27 mouse cellular contexts compared by ENCODE assay signal in the genomic region with DNA sequence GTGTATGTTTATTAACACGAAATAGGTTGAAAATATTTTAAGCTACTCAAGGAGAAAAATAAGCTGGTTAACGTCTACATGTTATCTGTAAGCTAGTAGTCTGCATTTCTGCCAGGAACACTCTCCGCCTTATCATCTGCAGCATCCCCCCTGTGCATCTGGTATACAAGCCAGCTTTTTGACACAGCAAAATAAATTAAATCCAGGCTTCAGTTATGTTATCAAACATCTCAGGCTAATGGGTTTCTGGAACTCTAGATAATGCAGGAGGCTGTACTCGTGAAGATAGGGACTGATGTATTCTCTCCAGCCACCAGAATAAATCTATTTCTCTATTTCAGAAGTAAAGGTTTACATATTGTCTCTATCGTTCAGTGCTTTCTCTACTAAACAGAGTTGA.
DNase-seq lines count a peak whose midpoint lies in the region; ATAC-seq and TF ChIP-seq lines count a peak whose summit lies in the region.
"Had no signal": no experiment of that assay in that cellular context is flagged by ENCODE, and none has a peak within 500 bp of the region (broad histone marks: within the 10 kb centered on the region; RNA-seq: fewer than 3 reads in every experiment).

No protein-coding gene starts in this region.

- peak; percentile 48; the same call in 1 of the 2 replicates for ATAC-seq in hindbrain, embryonic 14.5 days (ENCODE audit: low FRiP score)
- ATAC-seq in midbrain, embryonic 12.5 days (ENCODE audit: low FRiP score, low read depth) = peak; percentile 47; the same call in 1 of the 2 replicates
- ATAC-seq in midbrain, embryonic 16.5 days = no peak
- ATAC-seq: activated CD4-positive, CD25-positive, alpha-beta regulatory T cell, adult 4 months; forebrain, embryonic 14.5 days; forebrain, postnatal 0 days; intestine, embryonic 15.5 days had no signal

- no peaks in the 10 kb centered on the region for H3K9me3 ChIP-seq in hindbrain, embryonic 14.5 days (ENCODE audit: control insufficient read depth, low read length)
- H3K9me3 ChIP-seq in hindbrain, embryonic 10.5 days = no peaks in the 10 kb centered on the region
- H3K9me3 ChIP-seq in midbrain, embryonic 12.5 days = no peaks in the 10 kb centered on the region
- no peaks in the 10 kb centered on the region for H3K9me3 ChIP-seq in midbrain, embryonic 16.5 days (replicated peaks; ENCODE audit: control insufficient read depth, low read length, poor library complexity, severe bottlenecking)
- H3K9me3 ChIP-seq in MEL (replicated peaks; ENCODE audit: insufficient read depth, low read length) = no peaks in the 10 kb centered on the region
- H3K9me3 ChIP-seq: G1E; heart, embryonic 15.5 days; hindbrain, embryonic 12.5 days; intestine, embryonic 15.5 days had no signal

- H3K9ac ChIP-seq in hindbrain, embryonic 14.5 days = no peak overlapping the region
- no peak overlapping the region for H3K9ac ChIP-seq in midbrain, embryonic 12.5 days (replicated peaks)
- no peak overlapping the region for H3K9ac ChIP-seq in midbrain, embryonic 16.5 days (ENCODE audit: low read depth, low read length)
- no peak overlapping the region for H3K9ac ChIP-seq in MEL (ENCODE audit: control insufficient read depth, low read depth, low read length, poor library complexity, severe bottlenecking)
- H3K9ac ChIP-seq: forebrain, postnatal 0 days; heart, embryonic 12.5 days; heart, embryonic 15.5 days; hindbrain, embryonic 12.5 days; intestine, embryonic 15.5 days had no signal

- no peaks in the 10 kb centered on the region for H3K27me3 ChIP-seq in hindbrain, embryonic 14.5 days (ENCODE audit: control insufficient read depth, insufficient read depth, low read length)
- H3K27me3 ChIP-seq in hindbrain, embryonic 10.5 days (ENCODE audit: insufficient read depth, poor library complexity, severe bottlenecking) = no peaks in the 10 kb centered on the region
- no peaks in the 10 kb centered on the region for H3K27me3 ChIP-seq in midbrain, embryonic 12.5 days
- no peaks in the 10 kb centered on the region for H3K27me3 ChIP-seq in midbrain, embryonic 16.5 days (ENCODE audit: control insufficient read depth, insufficient read depth, low read depth, low read length)
- no peaks in the 10 kb centered on the region for H3K27me3 ChIP-seq in MEL (ENCODE audit: control insufficient read depth in 1 of 2, insufficient read depth in 2 of 2, low read length in 2 of 2)
- H3K27me3 ChIP-seq: CH12.LX; heart, embryonic 12.5 days; heart, embryonic 15.5 days; hindbrain, embryonic 12.5 days; intestine, embryonic 15.5 days had no signal

- H3K4me3 ChIP-seq in hindbrain, embryonic 14.5 days (replicated peaks; ENCODE audit: low read length) = no peak overlapping the region
- no peak overlapping the region for H3K4me3 ChIP-seq in hindbrain, embryonic 10.5 days
- H3K4me3 ChIP-seq in midbrain, embryonic 12.5 days = no peak overlapping the region
- no peak overlapping the region for H3K4me3 ChIP-seq in midbrain, embryonic 16.5 days (ENCODE audit: low read depth, low read length)
- H3K4me3 ChIP-seq in MEL (ENCODE audit: control insufficient read depth in 1 of 2, insufficient read depth in 1 of 2, low read depth in 2 of 2, low read length in 2 of 2) = peak overlapping the region in 1 of 2 experiments; percentile 41; a peak in 2 of 4 replicates
- H3K4me3 ChIP-seq: gastrocnemius, adult 2 months; heart, embryonic 12.5 days; heart, embryonic 15.5 days; hindbrain, embryonic 12.5 days; intestine, embryonic 15.5 days had no signal

- H3K27ac ChIP-seq in hindbrain, embryonic 14.5 days = no peak overlapping the region
- H3K27ac ChIP-seq in hindbrain, embryonic 10.5 days = no peak overlapping the region
- H3K27ac ChIP-seq in midbrain, embryonic 12.5 days (replicated peaks) = no peak overlapping the region
- H3K27ac ChIP-seq in midbrain, embryonic 16.5 days (ENCODE audit: low read length) = no peak overlapping the region
- peak overlapping the region; percentile 70; the same call in 1 of the 2 replicates for H3K27ac ChIP-seq in MEL (ENCODE audit: control insufficient read depth, low read depth, low read length)
- H3K27ac ChIP-seq: gastrocnemius, adult 2 months; heart, embryonic 15.5 days; hindbrain, embryonic 12.5 days; intestine, embryonic 15.5 days had no signal

- H3K36me3 ChIP-seq in hindbrain, embryonic 14.5 days (replicated peaks; ENCODE audit: control insufficient read depth, insufficient read depth) = no peaks in the 10 kb centered on the region
- H3K36me3 ChIP-seq in hindbrain, embryonic 10.5 days = no peaks in the 10 kb centered on the region
- no peaks in the 10 kb centered on the region for H3K36me3 ChIP-seq in midbrain, embryonic 12.5 days
- no peaks in the 10 kb centered on the region for H3K36me3 ChIP-seq in midbrain, embryonic 16.5 days (ENCODE audit: control insufficient read depth, insufficient read depth, low read length)
- peaks cover 0 to 9% of the 10 kb centered on the region in 2 experiments; a peak in 2 of 4 replicates for H3K36me3 ChIP-seq in MEL (ENCODE audit: control insufficient read depth in 1 of 2, insufficient read depth in 2 of 2, low read length in 2 of 2)
- H3K36me3 ChIP-seq: G1E; heart, embryonic 12.5 days; heart, embryonic 15.5 days; hindbrain, embryonic 12.5 days; intestine, embryonic 15.5 days had no signal

- no peaks in the 10 kb centered on the region for H3K4me1 ChIP-seq in hindbrain, embryonic 14.5 days (replicated peaks; ENCODE audit: control insufficient read depth, insufficient read depth, low read length)
- H3K4me1 ChIP-seq in hindbrain, embryonic 10.5 days (replicated peaks) = no peaks in the 10 kb centered on the region
- no peaks in the 10 kb centered on the region for H3K4me1 ChIP-seq in midbrain, embryonic 12.5 days
- H3K4me1 ChIP-seq in midbrain, embryonic 16.5 days (ENCODE audit: control insufficient read depth, insufficient read depth, low read length) = no peaks in the 10 kb centered on the region
- H3K4me1 ChIP-seq in MEL (ENCODE audit: control insufficient read depth in 1 of 2, insufficient read depth in 2 of 2, low read length in 2 of 2) = peaks cover 0 to 11% of the 10 kb centered on the region in 2 experiments; a peak in 2 of 4 replicates
- H3K4me1 ChIP-seq: heart, embryonic 12.5 days; heart, embryonic 15.5 days; hindbrain, embryonic 12.5 days; intestine, embryonic 15.5 days had no signal

- DNase-seq in hindbrain, embryonic 14.5 days (ENCODE audit: low spot score) = peak; percentile 26
- DNase-seq in hindbrain, embryonic 10.5 days (ENCODE audit: low spot score) = no peak
- DNase-seq in MEL (ENCODE audit: low read depth, low spot score) = peak; percentile 52
- peak; percentile 47 for DNase-seq in brain, embryonic 14.5 days (ENCODE audit: low read depth)
- no peak for DNase-seq in natural killer cell, adult 2 months (ENCODE audit: low spot score in 2 of 2)
- DNase-seq: adrenal gland, adult 8-10 months; adrenal gland, postnatal 25 days; B cell, adult 2 months; cerebellum, adult 18-20 months; cerebellum, adult 9-10 months; cerebellum, postnatal 14 days; forebrain, postnatal 0 days; gastrocnemius, adult 2 months; gastrocnemius, postnatal 14 days; heart, adult 18-20 months; heart, postnatal 10 days; heart, postnatal 36 days had no signal

- TF ChIP-seq CTCF in MEL (IDR thresholded peaks at IDR 0.05 in 2 of 3, conservative IDR thresholded peaks at IDR 0.05 in 1 of 3; ENCODE audit: control insufficient read depth in 1 of 3, insufficient read depth in 1 of 3, low read depth in 2 of 3, low read length in 3 of 3, poor library complexity in 1 of 3, severe bottlenecking in 1 of 3) = no peak
- no peak for TF ChIP-seq CTCF in brain, embryonic 14.5 days (IDR thresholded peaks at IDR 0.05; ENCODE audit: borderline replicate concordance, extremely low read depth, insufficient read depth, insufficient read length)

- TF ChIP-seq POLR2A in MEL (IDR thresholded peaks at IDR 0.05; ENCODE audit: control insufficient read depth in 1 of 2, insufficient read depth in 1 of 2, low read depth in 1 of 2, low read length in 2 of 2, poor library complexity in 1 of 2) = no peak
- no peak for TF ChIP-seq POLR2A in brain, embryonic 14.5 days (IDR thresholded peaks at IDR 0.05; ENCODE audit: borderline replicate concordance, extremely low read depth, insufficient read depth, insufficient read length, poor library complexity, severe bottlenecking)

- peak; percentile 84 to 95 for TF ChIP-seq EP300 in MEL (IDR thresholded peaks at IDR 0.05; ENCODE audit: low read depth in 1 of 2, low read length in 2 of 2)

- no peak overlapping the region for H3K4me2 ChIP-seq in hindbrain, embryonic 14.5 days (replicated peaks)
- H3K4me2 ChIP-seq in midbrain, embryonic 12.5 days (replicated peaks) = no peak overlapping the region
- no peak overlapping the region for H3K4me2 ChIP-seq in midbrain, embryonic 16.5 days (ENCODE audit: low read length)
- H3K4me2 ChIP-seq: heart, embryonic 12.5 days; heart, embryonic 15.5 days; hindbrain, embryonic 12.5 days; intestine, embryonic 15.5 days had no signal

- 70% methylated on average over 5 of the region's 5 CpGs for whole genome bisulfite sequencing in hindbrain, embryonic 14.5 days
- WGBS in hindbrain, embryonic 10.5 days = 85% methylated on average over 5 of the region's 5 CpGs
- WGBS in midbrain, embryonic 12.5 days = 74% methylated on average over 5 of the region's 5 CpGs
- 67% methylated on average over 5 of the region's 5 CpGs for WGBS in midbrain, embryonic 16.5 days

- TF ChIP-seq RAD21 in MEL (IDR thresholded peaks at IDR 0.05; ENCODE audit: low read depth, low read length) = no peak

- H3K79me2 ChIP-seq in MEL (ENCODE audit: control insufficient read depth, insufficient read depth, low read length, poor library complexity) = no peaks in the 10 kb centered on the region

TF ChIP-seq in MEL, 35 proteins besides CTCF, POLR2A, EP300 and RAD21 (continues in another document):
- TF ChIP-seq RCOR1 (IDR thresholded peaks at IDR 0.05; ENCODE audit: low read depth, low read length) (peak; percentile 97), MYB (IDR thresholded peaks at IDR 0.05; ENCODE audit: low read depth, low read length) (peak; percentile 68), KAT2A (conservative IDR thresholded peaks at IDR 0.05; ENCODE audit: low read depth, low read length) (0 out of 2 replicates have a peak, but pooled peaks have one; percentile 10), TBP (IDR thresholded peaks at IDR 0.05; ENCODE audit: low read depth, low read length) (no peak), ETS1 (IDR thresholded peaks at IDR 0.05; ENCODE audit: low read depth, low read length) (peak; percentile 94), E2F4 (IDR thresholded peaks at IDR 0.05; ENCODE audit: borderline replicate concordance, low read depth, low read length) (no peak), UBTF (IDR thresholded peaks at IDR 0.05; ENCODE audit: borderline replicate concordance, insufficient read depth, low read depth, low read length) (no peak), TAL1 (IDR thresholded peaks at IDR 0.05; ENCODE audit: low read length) (peak; percentile 28; the same call in 1 of the 2 replicates), BHLHE40 (IDR thresholded peaks at IDR 0.05; ENCODE audit: borderline replicate concordance, low read depth, low read length) (peak; percentile 35), ZMIZ1 (IDR thresholded peaks at IDR 0.05; ENCODE audit: low read depth, low read length) (no peak), MAZ (IDR thresholded peaks at IDR 0.05; ENCODE audit: low read depth, low read length) (peak; percentile 67; the same call in 1 of the 2 replicates)

Comparison
In these comparisons a context has a peak if more than half of its experiments do, and no peak if none do; other contexts are left out.
1. DNase-seq: peak in hindbrain, embryonic 14.5 days (single experiment), MEL (single experiment) and brain, embryonic 14.5 days (single experiment); none in hindbrain, embryonic 10.5 days (single experiment) and natural killer cell, adult 2 months (0 of 2).